Mouse (Mus musculus): ENCODE measurements around the gene Smad9.

GRCm38 (mm10) chr3:54835421-54835820, 80.0 kb downstream of the Smad9 start:
- TF ChIP-seq CTCF (IDR thresholded peaks at IDR 0.05; ENCODE audit: low read depth), result no peak
- TF ChIP-seq EP300 (IDR thresholded peaks at IDR 0.05; ENCODE audit: low read depth), result no peak

All from liver, embryonic 14.5 days (tissue).